Mouse (Mus musculus) MEL (cell line): ENCODE measurements around the gene Srebf1.

ENCODE experiments used
- CHD2 ChIP-seq: IDR thresholded peaks from 2 replicates; pipeline ENCODE4 v1.6.1; 2011; ENCODE audit warnings: low read length, improper control_type of control experiment
- CTCF ChIP-seq, 3 experiments: IDR thresholded peaks in 2 of 3; conservative IDR thresholded peaks in 1 of 3; 2 replicates each; pipeline ENCODE4 v1.5.1; 2011 to 2012; ENCODE audit warnings: low read length in 3 of 3, low read depth in 2 of 3, mild to moderate bottlenecking in 2 of 3, improper control_type of control experiment in 1 of 3, inconsistent platforms in 1 of 3, mixed read lengths in 1 of 3, moderate library complexity in 1 of 3; ENCODE audit not compliant: control insufficient read depth in 1 of 3, insufficient read depth in 1 of 3, poor library complexity in 1 of 3, severe bottlenecking in 1 of 3
- MAZ ChIP-seq: IDR thresholded peaks from 2 replicates; pipeline ENCODE4 v1.6.1; 2012; ENCODE audit warnings: low read depth, mild to moderate bottlenecking, inconsistent platforms, low read length, improper control_type of control experiment
- POLR2AphosphoS5 ChIP-seq: IDR thresholded peaks from 2 replicates; pipeline ENCODE4 v1.6.1; 2012; ENCODE audit warnings: low read depth, borderline replicate concordance, mild to moderate bottlenecking, inconsistent platforms, low read length, moderate library complexity, mixed read lengths
- SMC3 ChIP-seq: IDR thresholded peaks from 2 replicates; pipeline ENCODE4 v1.6.1; 2011; ENCODE audit warnings: low read depth, low read length, improper control_type of control experiment
- TAL1 ChIP-seq: IDR thresholded peaks from 2 replicates; pipeline ENCODE4 v1.6.1; 2012; ENCODE audit warnings: mild to moderate bottlenecking, inconsistent platforms, low read length, moderate library complexity, mixed read lengths
- TBP ChIP-seq: IDR thresholded peaks from 2 replicates; pipeline ENCODE4 v1.8.0; 2011; ENCODE audit warnings: low read depth, low read length, improper control_type of control experiment
- ZC3H11A ChIP-seq: IDR thresholded peaks from 2 replicates; pipeline ENCODE4 v1.6.1; 2012; ENCODE audit warnings: low read depth, mild to moderate bottlenecking, inconsistent platforms, low read length, improper control_type of control experiment
- ZKSCAN1 ChIP-seq: IDR thresholded peaks from 2 replicates; pipeline ENCODE4 v1.6.1; 2012; ENCODE audit warnings: low read depth, mild to moderate bottlenecking, inconsistent platforms, low read length, improper control_type of control experiment, moderate library complexity

DNA sequence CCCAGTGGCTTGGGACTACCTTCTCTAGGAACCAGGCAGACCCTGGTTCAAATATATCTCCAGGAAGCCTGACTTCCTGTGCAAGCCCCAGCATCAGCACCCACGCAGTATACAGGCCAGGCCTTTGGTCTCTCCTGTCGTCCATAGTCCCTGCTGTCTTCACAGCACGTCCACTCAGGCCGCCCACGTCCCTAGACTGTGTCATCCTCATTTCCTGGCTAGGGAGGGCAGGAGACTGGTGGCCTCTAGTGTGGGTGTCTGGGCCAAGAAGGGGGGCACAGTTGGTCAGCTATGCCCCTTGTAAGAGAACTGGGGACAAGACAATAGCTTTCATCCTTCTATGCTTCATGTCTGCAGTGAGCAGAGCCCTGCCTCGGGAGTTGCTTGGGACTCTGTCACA lies 29.8 kb downstream of the Srebf1 start:
- TF ChIP-seq CTCF (IDR thresholded peaks at IDR 0.05 in 2 of 3, conservative IDR thresholded peaks at IDR 0.05 in 1 of 3; ENCODE audit: control insufficient read depth in 1 of 3, insufficient read depth in 1 of 3, low read depth in 2 of 3, low read length in 3 of 3, poor library complexity in 1 of 3, severe bottlenecking in 1 of 3) (no peak), POLR2AphosphoS5 (no peak), ZC3H11A (no peak), CHD2 (no peak), TAL1 (no peak), MAZ (no peak), TBP (no peak), SMC3 (no peak), ZKSCAN1 (no peak)
